Mouse (Mus musculus) heart, embryonic 15.5 days (tissue): ENCODE results near the gene Urgcp. TPM values are rescaled to one million over a fixed set of nuclear protein-coding genes. Genes with fewer than 3 reads are reported as not detected.
"Not testable (repeated sequence)": the region's sequence is repeated elsewhere in the genome, so short reads cannot be mapped to it uniquely, and the experiment has no call there.

ENCODE experiments used
- ATAC-seq: fragments of 200-750 bp; cut with Nextera tagmentation; replicated peaks from 2 replicates; pipeline ENCODE4 v1.8.0; 2017; ENCODE audit warnings: low read depth, moderate TSS enrichment; ENCODE audit not compliant: insufficient number of reproducible peaks, insufficient read depth, low FRiP score
- H3K27ac ChIP-seq: fragments of 300-500 bp; sonication (generic); 2 replicates; pipeline ENCODE4 v1.5.1; 2015; ENCODE audit warnings: mild to moderate bottlenecking, inconsistent platforms
- H3K27me3 ChIP-seq: fragments of 300-500 bp; sonication (generic); 2 replicates; pipeline ENCODE4 v1.6.1; 2015; ENCODE audit warnings: inconsistent platforms
- H3K36me3 ChIP-seq: fragments of 300-500 bp; sonication (generic); 2 replicates; pipeline ENCODE4 v1.6.1; 2015; ENCODE audit warnings: mild to moderate bottlenecking, inconsistent platforms
- H3K4me1 ChIP-seq: fragments of 300-500 bp; sonication (generic); replicated peaks from 2 replicates; pipeline ENCODE4 v1.6.1; 2015; ENCODE audit warnings: inconsistent platforms
- H3K4me2 ChIP-seq: fragments of 300-500 bp; sonication (generic); 2 replicates; pipeline ENCODE4 v1.6.1; 2015; ENCODE audit warnings: inconsistent platforms, mild to moderate bottlenecking, moderate library complexity
- H3K4me3 ChIP-seq: fragments of 300-500 bp; sonication (generic); 2 replicates; pipeline ENCODE4 v1.5.1; 2015; ENCODE audit warnings: mild to moderate bottlenecking, inconsistent platforms
- H3K9ac ChIP-seq: fragments of 300-500 bp; sonication (generic); 2 replicates; pipeline ENCODE4 v1.6.1; 2015; ENCODE audit warnings: mild to moderate bottlenecking, inconsistent platforms
- H3K9me3 ChIP-seq: fragments of 300-500 bp; sonication (generic); replicated peaks from 2 replicates; pipeline ENCODE4 v1.6.1; 2016; ENCODE audit warnings: inconsistent platforms
- WGBS: fragments of 180-500 bp; shearing (Covaris S2); methylation state at CpG from one replicate; pipeline ENCODE4 v1.1.7; 2015; ENCODE audit warnings: mixed read lengths; 5-methylcytosine and 5-hydroxymethylcytosine counted together
- polyA plus RNA-seq: library from polyadenylated mRNA; unstranded; fragments of >200 nt; fragmentation: Nextera tagmentation; extraction: Ambion mirVana; gene quantifications from 2 replicates; pipeline ENCODE4 v1.2.1, GENCODE M21; 2015

Urgcp gene
- polyA plus RNA-seq = 32.8 and 34.0 TPM in 2 replicates

- peaks cover 21% of the 10 kb centered on the region for H3K4me1 ChIP-seq
- ATAC-seq = peak; percentile 99
- H3K27ac ChIP-seq = peak within 1 kb of the TSS; percentile 98
- H3K36me3 ChIP-seq = no peaks in the 10 kb centered on the region; the same call in 1 of the 2 replicates
- WGBS = under 1% methylated on average over 68 of the region's 68 CpGs
- H3K9me3 ChIP-seq = no peaks in the 10 kb centered on the region
- peak within 1 kb of the TSS; percentile 73 for H3K9ac ChIP-seq
- peak within 1 kb of the TSS; percentile 65 for H3K4me2 ChIP-seq
- H3K27me3 ChIP-seq = no peaks in the 10 kb centered on the region
- H3K4me3 ChIP-seq = peak within 1 kb of the TSS; percentile 78
Observed at GRCm38 (mm10) chr11:5761820-5762632, at the start of gene Urgcp. Gene Urgcp (minus strand): TSS chr11:5762376.

DNA sequence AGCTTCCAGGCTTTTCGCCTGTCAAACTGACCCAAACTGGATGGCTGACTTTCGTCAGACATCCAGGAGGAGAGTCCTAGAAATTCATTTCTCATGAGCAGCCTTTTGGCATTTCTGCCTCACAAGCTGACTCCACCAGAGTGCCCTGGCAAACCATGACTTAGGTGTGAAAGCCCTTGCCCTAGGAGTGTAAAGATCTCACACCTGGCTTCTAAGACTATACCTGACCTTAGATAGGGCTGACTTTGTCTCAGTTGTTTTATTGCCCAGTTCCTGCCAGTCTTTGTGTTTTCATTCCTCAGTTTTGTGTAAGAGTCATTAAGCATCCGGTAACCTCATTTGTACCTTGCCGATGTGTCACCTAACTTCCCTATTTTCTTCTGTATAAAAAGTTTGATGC, 47.3 kb upstream of the Urgcp start:
- H3K9me3 ChIP-seq, H3K4me2 ChIP-seq, H3K4me3 ChIP-seq, H3K4me1 ChIP-seq, ATAC-seq, H3K9ac ChIP-seq, H3K27me3 ChIP-seq, H3K36me3 ChIP-seq, H3K27ac ChIP-seq: not testable (repeated sequence)
- 81% methylated on average over 4 of the region's 4 CpGs for WGBS

- Histone ChIP-seq H3K36me3 (no peaks in the 10 kb centered on the region), H3K27ac (no peak overlapping the region), H3K4me3 (no peak overlapping the region), H3K4me1 (peaks cover 11% of the 10 kb centered on the region), H3K4me2 (no peak overlapping the region), H3K9me3 (no peaks in the 10 kb centered on the region), H3K9ac (no peak overlapping the region), H3K27me3 (no peaks in the 10 kb centered on the region)
- WGBS = 83% methylated on average over 9 of the region's 9 CpGs
- no peak for ATAC-seq
Observed at GRCm38 (mm10) chr11:5807956-5808355, 45.8 kb upstream of the Urgcp start.

GRCm38 (mm10) chr11:5805711-5806110, 43.5 kb upstream of the Urgcp start:
- H3K4me2 ChIP-seq = no peak overlapping the region
- H3K4me1 ChIP-seq = peaks cover 24% of the 10 kb centered on the region
- peaks cover 8% of the 10 kb centered on the region; the same call in 1 of the 2 replicates for H3K36me3 ChIP-seq
- H3K27ac ChIP-seq = no peak overlapping the region
- ATAC-seq = no peak
- no peaks in the 10 kb centered on the region for H3K27me3 ChIP-seq
- no peak overlapping the region for H3K4me3 ChIP-seq
- no peaks in the 10 kb centered on the region for H3K9me3 ChIP-seq
- 75% methylated on average over 3 of the region's 3 CpGs for WGBS
- no peak overlapping the region for H3K9ac ChIP-seq

DNA sequence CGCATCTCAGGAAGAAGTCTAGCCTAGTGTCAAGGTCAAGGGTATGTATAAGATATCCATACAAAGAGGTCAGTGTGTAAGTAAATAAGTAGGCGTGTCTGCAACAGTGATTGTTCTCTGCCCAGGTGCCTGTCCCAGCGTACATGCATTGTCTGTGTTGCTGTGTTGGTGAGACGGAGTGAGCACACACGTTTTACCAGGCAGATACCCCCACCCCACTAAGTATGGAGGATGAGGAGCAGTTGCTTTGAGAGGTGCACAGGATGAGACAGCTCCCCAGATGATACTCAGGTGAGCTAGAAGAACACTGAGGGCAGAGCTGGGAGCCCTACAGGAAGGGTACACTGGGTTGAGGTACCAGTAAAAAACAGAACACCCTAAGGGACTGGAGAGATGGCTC, 42.0 kb upstream of the Urgcp start:
- WGBS = 51% methylated on average over 5 of the region's 5 CpGs
- no peaks in the 10 kb centered on the region for H3K9me3 ChIP-seq
- peak overlapping the region; percentile 55 for H3K4me2 ChIP-seq
- H3K27me3 ChIP-seq = no peaks in the 10 kb centered on the region
- H3K4me1 ChIP-seq = peaks cover 38% of the 10 kb centered on the region
- no peak for ATAC-seq
- peak overlapping the region; percentile 91 for H3K27ac ChIP-seq
- no peak overlapping the region for H3K4me3 ChIP-seq
- peaks cover 22% of the 10 kb centered on the region for H3K36me3 ChIP-seq
- H3K9ac ChIP-seq = no peak overlapping the region

- H3K9ac ChIP-seq = peak within 1 kb of the TSS; percentile 79
- H3K4me3 ChIP-seq = peak within 1 kb of the TSS; percentile 63
- peaks cover 38% of the 10 kb centered on the region for H3K4me1 ChIP-seq
- H3K27ac ChIP-seq = peak within 1 kb of the TSS; percentile 91
- H3K36me3 ChIP-seq = peaks cover 28% of the 10 kb centered on the region
- WGBS = 19% methylated on average over 8 of the region's 8 CpGs
- H3K9me3 ChIP-seq = no peaks in the 10 kb centered on the region
- peak; percentile 83 for ATAC-seq
- H3K4me2 ChIP-seq = peak within 1 kb of the TSS; percentile 55
- H3K27me3 ChIP-seq = no peaks in the 10 kb centered on the region
Observed at GRCm38 (mm10) chr11:5803551-5803981, 41.4 kb upstream of the Urgcp start, which contains the start of gene Pgam2. Gene Pgam2 (minus strand): TSS chr11:5803733.

DNA sequence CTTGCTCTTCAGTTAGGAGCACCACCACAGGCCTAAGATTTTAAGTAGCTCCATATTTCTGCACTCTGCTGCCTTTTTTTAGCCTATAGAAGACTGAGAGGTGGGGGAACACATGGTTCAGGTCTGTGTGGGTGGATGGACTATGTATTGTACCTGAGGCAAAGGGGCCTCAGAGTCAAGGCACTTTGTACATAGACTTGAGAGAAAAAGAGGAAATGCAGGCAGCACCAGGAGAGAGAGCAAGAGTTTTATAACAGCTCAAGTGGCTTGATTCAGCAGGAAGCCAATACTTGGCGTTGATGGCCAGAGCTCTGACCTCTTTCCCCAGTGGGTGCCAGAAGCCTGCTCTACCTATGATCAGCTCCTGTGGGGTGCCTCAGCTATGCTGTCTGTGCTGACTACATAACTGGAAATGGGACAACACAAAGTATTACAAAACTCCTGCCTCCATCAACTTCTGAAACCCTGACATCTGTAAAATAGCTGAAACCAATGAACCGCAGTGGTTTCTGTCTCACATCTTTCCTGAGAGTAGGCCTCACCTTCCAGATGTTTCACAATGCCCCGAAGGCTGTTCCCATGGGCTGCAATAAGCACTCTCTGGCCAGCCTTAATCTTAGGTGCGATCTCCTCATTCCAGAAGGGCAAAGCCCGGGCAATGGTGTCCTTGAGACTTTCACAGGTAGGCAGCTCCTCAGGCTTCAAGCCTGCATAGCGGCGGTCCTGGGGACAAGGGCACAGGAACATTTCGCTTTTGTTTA, 40.5 kb upstream of the Urgcp start:
- H3K4me1 ChIP-seq = peaks cover 38% of the 10 kb centered on the region
- ATAC-seq = no peak

DNA sequence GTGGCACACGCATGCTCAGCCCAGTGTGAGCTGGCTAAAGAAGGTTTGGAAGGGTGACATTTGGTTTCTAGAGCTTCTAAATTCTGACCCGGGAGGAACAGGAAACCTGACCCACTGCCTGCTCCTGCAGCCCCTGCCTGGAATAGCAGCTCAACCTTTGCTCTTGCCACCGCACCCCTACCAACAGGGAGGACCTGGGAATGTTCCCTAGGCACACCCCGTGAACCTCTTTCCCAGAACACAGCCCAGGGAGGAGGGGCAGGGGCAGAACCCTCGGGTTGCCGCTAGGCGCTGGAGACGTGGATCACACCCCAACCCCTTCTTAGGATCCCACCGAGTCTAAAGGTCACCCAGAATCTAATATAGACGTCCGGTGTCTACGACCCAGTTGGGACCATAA, 39.8 kb upstream of the Urgcp start:
- peak overlapping the region; percentile 79 for H3K9ac ChIP-seq
- peak overlapping the region; percentile 91 for H3K27ac ChIP-seq
- ATAC-seq = 0 out of 2 replicates have a peak, but pooled peaks have one; percentile 24
- H3K4me2 ChIP-seq = peak overlapping the region; percentile 55
- H3K9me3 ChIP-seq = no peaks in the 10 kb centered on the region
- H3K4me3 ChIP-seq = peak overlapping the region; percentile 63
- H3K27me3 ChIP-seq = no peaks in the 10 kb centered on the region
- peaks cover 38% of the 10 kb centered on the region for H3K4me1 ChIP-seq
- peaks cover 42% of the 10 kb centered on the region for H3K36me3 ChIP-seq
- WGBS = 34% methylated on average over 12 of the region's 12 CpGs

More for the DNA sequence above, 40.5 kb upstream of the Urgcp start:
- 50% methylated on average over 8 of the region's 8 CpGs for WGBS
- Histone ChIP-seq H3K4me2 (peak overlapping the region; percentile 55), H3K4me3 (peak overlapping the region; percentile 63), H3K36me3 (peaks cover 35% of the 10 kb centered on the region), H3K27ac (peak overlapping the region; percentile 91), H3K9me3 (no peaks in the 10 kb centered on the region), H3K27me3 (no peaks in the 10 kb centered on the region), H3K9ac (peak overlapping the region; percentile 79)

DNA sequence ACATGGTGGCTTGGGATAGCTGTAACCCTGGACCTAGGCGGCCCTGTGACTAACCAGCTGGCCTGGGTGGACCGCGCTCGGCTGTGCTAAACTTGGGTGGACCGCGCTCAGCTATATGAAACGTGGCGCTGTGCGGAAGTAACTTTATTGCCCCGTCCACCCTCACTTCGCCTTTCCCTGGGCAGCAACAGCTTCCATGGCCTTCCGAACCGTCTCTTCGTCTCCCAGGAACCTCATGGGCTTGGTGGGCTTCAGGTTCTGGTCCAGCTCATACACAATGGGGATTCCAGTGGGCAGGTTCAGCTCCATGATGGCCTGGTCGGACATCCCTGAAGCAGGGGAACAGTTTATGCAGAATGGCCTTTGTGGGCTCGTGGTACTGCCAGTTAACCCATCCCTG, 39.3 kb upstream of the Urgcp start:
- H3K4me3 ChIP-seq = peak overlapping the region; percentile 63
- no peak for ATAC-seq
- peaks cover 43% of the 10 kb centered on the region for H3K4me1 ChIP-seq
- H3K36me3 ChIP-seq = peaks cover 47% of the 10 kb centered on the region
- peak overlapping the region; percentile 91 for H3K27ac ChIP-seq
- 89% methylated on average over 16 of the region's 16 CpGs for WGBS
- H3K9me3 ChIP-seq = no peaks in the 10 kb centered on the region
- no peaks in the 10 kb centered on the region for H3K27me3 ChIP-seq
- H3K9ac ChIP-seq = peak overlapping the region; percentile 79
- H3K4me2 ChIP-seq = peak overlapping the region; percentile 55

DNA sequence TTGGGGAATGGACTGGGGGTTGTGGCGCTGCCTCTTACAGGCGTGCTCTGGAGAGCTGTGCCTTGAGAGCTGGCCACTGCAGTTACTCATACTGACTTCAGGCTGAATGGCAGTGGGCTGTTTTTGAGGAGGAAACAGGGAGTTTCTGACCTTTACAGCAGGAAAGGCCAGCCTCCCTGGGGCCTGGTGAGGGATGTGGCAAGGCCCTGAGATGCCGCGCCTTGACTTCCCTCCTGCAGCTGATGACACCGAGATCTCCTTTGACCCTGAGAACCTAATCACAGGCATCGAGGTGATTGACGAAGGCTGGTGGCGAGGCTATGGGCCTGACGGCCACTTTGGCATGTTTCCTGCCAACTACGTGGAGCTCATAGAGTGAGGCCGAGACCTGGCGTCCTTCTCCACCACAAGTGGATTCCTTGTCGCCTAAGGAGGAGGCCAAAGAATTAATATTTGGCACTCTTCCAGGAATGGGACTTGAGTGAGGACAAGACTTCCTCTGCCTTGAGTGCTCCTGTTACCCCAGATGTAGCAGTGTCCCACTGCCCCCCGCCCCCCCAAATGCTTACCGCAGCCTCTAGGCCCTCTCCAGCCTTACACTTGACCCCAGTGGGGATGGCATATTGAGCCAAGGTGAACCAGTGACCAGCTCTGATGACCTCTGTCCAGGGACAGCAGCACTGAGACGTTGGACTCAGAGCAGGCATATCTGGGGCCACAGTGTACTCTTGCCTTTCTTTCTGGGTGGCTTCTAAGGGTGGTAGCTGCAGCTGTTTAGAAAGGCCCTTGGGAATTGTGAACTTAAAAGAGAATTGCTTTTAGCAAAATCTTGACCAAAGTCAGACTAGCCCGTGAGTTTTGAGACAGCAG, 37.7 kb upstream of the Urgcp start:
- no peak overlapping the region for H3K4me2 ChIP-seq
- ATAC-seq = no peak
- no peak overlapping the region for H3K4me3 ChIP-seq
- no peaks in the 10 kb centered on the region for H3K9me3 ChIP-seq
- peaks cover 57% of the 10 kb centered on the region for H3K4me1 ChIP-seq
- peaks cover 53% of the 10 kb centered on the region for H3K36me3 ChIP-seq
- WGBS = 62% methylated on average over 17 of the region's 17 CpGs
- H3K27me3 ChIP-seq = no peaks in the 10 kb centered on the region
- H3K9ac ChIP-seq = no peak overlapping the region
- H3K27ac ChIP-seq = peak overlapping the region; percentile 91; the same call in 1 of the 2 replicates
